Mouse (Mus musculus) forebrain, embryonic 16.5 days (tissue): ENCODE data around the gene Gna12. TPM values are rescaled to one million over a fixed set of nuclear protein-coding genes. Genes with fewer than 3 reads are reported as not detected.

Source experiments
- ATAC-seq: fragments of 200-750 bp; cut with Nextera tagmentation; 2 replicates; pipeline ENCODE4 v1.8.0; 2017; ENCODE audit warnings: mild to moderate bottlenecking, moderate library complexity
- H3K27ac ChIP-seq: fragments of 300-500 bp; sonication (generic); 2 replicates; pipeline ENCODE4 v1.5.1; 2014; ENCODE audit warnings: low read length, control low read depth
- H3K27me3 ChIP-seq: fragments of 300-500 bp; sonication (generic); replicated peaks from 2 replicates; pipeline ENCODE4 v1.6.1; 2014; ENCODE audit warnings: low read length; ENCODE audit not compliant: control insufficient read depth, insufficient read depth
- H3K36me3 ChIP-seq: fragments of 300-500 bp; sonication (generic); 2 replicates; pipeline ENCODE4 v1.6.1; 2014; ENCODE audit not compliant: control insufficient read depth, insufficient read depth
- H3K4me1 ChIP-seq: fragments of 300-500 bp; sonication (generic); replicated peaks from 2 replicates; pipeline ENCODE4 v1.6.1; 2014; ENCODE audit warnings: low read length; ENCODE audit not compliant: control insufficient read depth, insufficient read depth
- H3K4me2 ChIP-seq: fragments of 300-500 bp; sonication (generic); 2 replicates; pipeline ENCODE4 v1.6.1; 2014; ENCODE audit warnings: mild to moderate bottlenecking, low read length, control low read depth
- H3K4me3 ChIP-seq: fragments of 300-500 bp; sonication (generic); replicated peaks from 2 replicates; pipeline ENCODE4 v1.5.1; 2014; ENCODE audit warnings: mild to moderate bottlenecking, low read length, control low read depth
- H3K9ac ChIP-seq: fragments of 300-500 bp; sonication (generic); replicated peaks from 2 replicates; pipeline ENCODE4 v1.6.1; 2014; ENCODE audit warnings: low read depth, low read length, control low read depth
- H3K9me3 ChIP-seq: fragments of 300-500 bp; sonication (generic); 2 replicates; pipeline ENCODE4 v1.6.1; 2016; ENCODE audit warnings: low read length; ENCODE audit not compliant: control insufficient read depth
- WGBS: fragments of 180-500 bp; shearing (Covaris S2); extraction: QIAGEN DNeasy Blood & Tissue Kit; methylation state at CpG from one replicate; pipeline ENCODE4 v1.1.7; 2014; 5-methylcytosine and 5-hydroxymethylcytosine counted together
- polyA plus RNA-seq: library from polyadenylated mRNA; unstranded; fragments of >200 nt; fragmentation: Nextera tagmentation; extraction: Ambion mirVana; gene quantifications from 2 replicates; pipeline ENCODE4 v1.2.1, GENCODE M21; 2015

Gna12 gene
- polyA plus RNA-seq, 1 experiment from 2014 or later, result 13.5 TPM

GRCm38 (mm10) chr5:140820539-140820938, 9.7 kb downstream of the Gna12 start:
- Histone ChIP-seq H3K9ac (no peak overlapping the region), H3K27ac (no peak overlapping the region), H3K36me3 (no peaks in the 10 kb centered on the region), H3K4me2 (no peak overlapping the region), H3K4me1 (peaks cover 17% of the 10 kb centered on the region), H3K9me3 (no peaks in the 10 kb centered on the region), H3K4me3 (no peak overlapping the region), H3K27me3 (no peaks in the 10 kb centered on the region)
- no peak for ATAC-seq
- 88% methylated on average over 4 of the region's 4 CpGs for whole genome bisulfite sequencing

GRCm38 (mm10) chr5:140819594-140819993, 10.6 kb downstream of the Gna12 start:
- Histone ChIP-seq H3K9me3 (no peaks in the 10 kb centered on the region), H3K27me3 (no peaks in the 10 kb centered on the region), H3K9ac (no peak overlapping the region), H3K27ac (no peak overlapping the region), H3K4me3 (no peak overlapping the region), H3K4me1 (peaks cover 26% of the 10 kb centered on the region), H3K36me3 (no peaks in the 10 kb centered on the region), H3K4me2 (no peak overlapping the region)
- 57% methylated on average over 4 of the region's 4 CpGs for WGBS
- no peak for ATAC-seq

- no peak for ATAC-seq
- H3K27ac ChIP-seq, result no peak overlapping the region; the same call in 1 of the 2 replicates
- WGBS, result 60% methylated on average over 5 of the region's 5 CpGs
- H3K9me3 ChIP-seq, result no peaks in the 10 kb centered on the region
- H3K36me3 ChIP-seq, result no peaks in the 10 kb centered on the region
- no peak overlapping the region for H3K9ac ChIP-seq
- no peak overlapping the region for H3K4me3 ChIP-seq
- H3K4me1 ChIP-seq, result peaks cover 28% of the 10 kb centered on the region
- no peaks in the 10 kb centered on the region for H3K27me3 ChIP-seq
- H3K4me2 ChIP-seq, result no peak overlapping the region
Measured at GRCm38 (mm10) chr5:140818482-140819076, 11.7 kb downstream of the Gna12 start.

- H3K9me3 ChIP-seq, result no peaks in the 10 kb centered on the region
- no peak overlapping the region for H3K4me3 ChIP-seq
- H3K9ac ChIP-seq, result no peak overlapping the region
- no peak overlapping the region for H3K4me2 ChIP-seq
- H3K4me1 ChIP-seq, result peaks cover 39% of the 10 kb centered on the region
- no peak for ATAC-seq
- no peak overlapping the region for H3K27ac ChIP-seq
- WGBS, result 93% methylated on average over 6 of the region's 6 CpGs
- H3K36me3 ChIP-seq, result no peaks in the 10 kb centered on the region
- H3K27me3 ChIP-seq, result no peaks in the 10 kb centered on the region
Measured at GRCm38 (mm10) chr5:140816950-140817568, 13.2 kb downstream of the Gna12 start.

- H3K4me3 ChIP-seq, result no peak overlapping the region
- no peak for ATAC-seq
- WGBS, result 95% methylated on average over 3 of the region's 3 CpGs
- H3K36me3 ChIP-seq, result no peaks in the 10 kb centered on the region
- H3K27ac ChIP-seq, result no peak overlapping the region
- H3K9ac ChIP-seq, result no peak overlapping the region
- no peaks in the 10 kb centered on the region for H3K27me3 ChIP-seq
- H3K9me3 ChIP-seq, result no peaks in the 10 kb centered on the region
- peaks cover 43% of the 10 kb centered on the region for H3K4me1 ChIP-seq
- H3K4me2 ChIP-seq, result no peak overlapping the region
Measured at GRCm38 (mm10) chr5:140816008-140816407, 14.2 kb downstream of the Gna12 start.

GRCm38 (mm10) chr5:140815059-140815728, 15.0 kb downstream of the Gna12 start:
- H3K4me1 ChIP-seq, result peaks cover 43% of the 10 kb centered on the region
- no peak overlapping the region for H3K4me2 ChIP-seq
- peak; percentile 31; the same call in 1 of the 2 replicates for ATAC-seq

GRCm38 (mm10) chr5:140814403-140814802, 15.8 kb downstream of the Gna12 start:
- H3K27me3 ChIP-seq, result no peaks in the 10 kb centered on the region
- 65% methylated on average over 5 of the region's 5 CpGs for WGBS
- no peak overlapping the region for H3K27ac ChIP-seq
- no peak overlapping the region for H3K4me2 ChIP-seq
- peaks cover 38% of the 10 kb centered on the region for H3K4me1 ChIP-seq
- no peak overlapping the region for H3K9ac ChIP-seq
- H3K9me3 ChIP-seq, result no peaks in the 10 kb centered on the region
- no peak overlapping the region for H3K4me3 ChIP-seq
- no peak for ATAC-seq
- H3K36me3 ChIP-seq, result no peaks in the 10 kb centered on the region

More at GRCm38 (mm10) chr5:140815059-140815728, 15.0 kb downstream of the Gna12 start:
- Histone ChIP-seq H3K27ac (peak overlapping the region; percentile 12), H3K27me3 (no peaks in the 10 kb centered on the region), H3K4me3 (no peak overlapping the region), H3K36me3 (no peaks in the 10 kb centered on the region), H3K9ac (no peak overlapping the region), H3K9me3 (no peaks in the 10 kb centered on the region)
- 16% methylated on average over 9 of the region's 9 CpGs for WGBS

GRCm38 (mm10) chr5:140812699-140813098, 17.5 kb downstream of the Gna12 start:
- no peak overlapping the region for H3K4me3 ChIP-seq
- WGBS, result 36% methylated on average over 4 of the region's 4 CpGs
- H3K4me2 ChIP-seq, result no peak overlapping the region
- no peaks in the 10 kb centered on the region for H3K27me3 ChIP-seq
- no peak for ATAC-seq
- H3K9ac ChIP-seq, result no peak overlapping the region
- H3K36me3 ChIP-seq, result no peaks in the 10 kb centered on the region
- H3K27ac ChIP-seq, result no peak overlapping the region
- peaks cover 28% of the 10 kb centered on the region for H3K4me1 ChIP-seq
- no peaks in the 10 kb centered on the region for H3K9me3 ChIP-seq

- ATAC-seq, result no peak
- peaks cover 28% of the 10 kb centered on the region for H3K4me1 ChIP-seq
Measured at GRCm38 (mm10) chr5:140812063-140812462, 18.2 kb downstream of the Gna12 start.

More at GRCm38 (mm10) chr5:140812063-140812462, 18.2 kb downstream of the Gna12 start:
- H3K9me3 ChIP-seq, result no peaks in the 10 kb centered on the region
- H3K4me3 ChIP-seq, result no peak overlapping the region
- 29% methylated on average over 5 of the region's 5 CpGs for WGBS
- no peak overlapping the region for H3K9ac ChIP-seq
- no peak overlapping the region for H3K4me2 ChIP-seq
- H3K27ac ChIP-seq, result no peak overlapping the region
- H3K36me3 ChIP-seq, result no peaks in the 10 kb centered on the region
- H3K27me3 ChIP-seq, result no peaks in the 10 kb centered on the region
